Mouse (Mus musculus) ES-Bruce4 (cell line): ENCODE measurements at regions not wholly inside any gene's neighbourhood (a gene's known extent, or its start where the extent isn't known, plus 50 kb on each side); places are given as distances from the start of the nearest gene placed in this dataset.
A peak's percentile ranks its signal among the peaks of the same experiment; 100 is the strongest.

Experiments used
- H3K27ac ChIP-seq: 2 replicates; pipeline ENCODE4 v1.5.1; 2012; ENCODE audit warnings: low read length, inconsistent platforms; ENCODE audit not compliant: insufficient read depth
- H3K27me3 ChIP-seq: 2 replicates; pipeline ENCODE4 v1.6.1; 2012; ENCODE audit warnings: mild to moderate bottlenecking, low read length, inconsistent platforms; ENCODE audit not compliant: control insufficient read depth, poor library complexity, insufficient read depth, severe bottlenecking
- H3K36me3 ChIP-seq: 2 replicates; pipeline ENCODE4 v1.6.1; 2012; ENCODE audit warnings: inconsistent platforms, mild to moderate bottlenecking, low read length, moderate library complexity; ENCODE audit not compliant: control insufficient read depth, poor library complexity, insufficient read depth, severe bottlenecking
- H3K4me1 ChIP-seq: one replicate; pipeline ENCODE4 v1.8.1; 2011; ENCODE audit warnings: low read length; ENCODE audit not compliant: control insufficient read depth, insufficient read depth
- H3K4me3 ChIP-seq: 2 replicates; pipeline ENCODE4 v1.5.1; 2011; ENCODE audit warnings: low read depth, mild to moderate bottlenecking, low read length
- H3K9ac ChIP-seq: 2 replicates; pipeline ENCODE4 v1.6.1; 2012; ENCODE audit warnings: low read depth, mild to moderate bottlenecking, inconsistent platforms; ENCODE audit not compliant: poor library complexity, severe bottlenecking
- H3K9me3 ChIP-seq: replicated peaks from 2 replicates; pipeline ENCODE4 v1.6.1; 2012; ENCODE audit warnings: mild to moderate bottlenecking, low read length, inconsistent platforms; ENCODE audit not compliant: control insufficient read depth, poor library complexity, insufficient read depth, severe bottlenecking
- CTCF ChIP-seq: IDR thresholded peaks from one replicate; pipeline ENCODE4 v1.8.1; 2011; ENCODE audit warnings: low read depth, low read length
- EP300 ChIP-seq: IDR thresholded peaks from 2 replicates; pipeline ENCODE4 v1.6.1; 2011; ENCODE audit warnings: low read depth, low read length; ENCODE audit not compliant: insufficient read depth
- POLR2A ChIP-seq: IDR thresholded peaks from one replicate; pipeline ENCODE4 v1.8.1; 2011; ENCODE audit warnings: low read length; ENCODE audit not compliant: insufficient read depth

- Histone ChIP-seq H3K4me1 (peaks cover 24% of the 10 kb centered on the region), H3K9ac (no peak overlapping the region), H3K4me3 (no peak overlapping the region), H3K9me3 (no peaks in the 10 kb centered on the region; the same call in 1 of the 2 replicates), H3K27ac (no peak overlapping the region), H3K36me3 (no peaks in the 10 kb centered on the region), H3K27me3 (no peaks in the 10 kb centered on the region)
- TF ChIP-seq POLR2A (no peak), EP300 (no peak), CTCF (no peak)
Measured at GRCm38 (mm10) chr9:61263335-61263734, 108.8 kb upstream of the Tle3 start.

- Histone ChIP-seq H3K36me3 (no peaks in the 10 kb centered on the region), H3K27ac (peak overlapping the region; percentile 24; the same call in 1 of the 2 replicates), H3K4me3 (no peak overlapping the region), H3K4me1 (peaks cover 20% of the 10 kb centered on the region), H3K27me3 (no peaks in the 10 kb centered on the region), H3K9ac (no peak overlapping the region), H3K9me3 (no peaks in the 10 kb centered on the region; the same call in 1 of the 2 replicates)
- TF ChIP-seq EP300 (no peak), CTCF (no peak), POLR2A (no peak)
Measured at GRCm38 (mm10) chr9:61265466-61265865, 106.7 kb upstream of the Tle3 start.

GRCm38 (mm10) chr9:61266992-61267391, 105.2 kb upstream of the Tle3 start:
- TF ChIP-seq POLR2A: no peak
- TF ChIP-seq CTCF: no peak
- no peak for TF ChIP-seq EP300
- H3K9ac ChIP-seq: no peak overlapping the region
- H3K27ac ChIP-seq: peak overlapping the region; percentile 88
- H3K4me1 ChIP-seq: peaks cover 21% of the 10 kb centered on the region
- H3K36me3 ChIP-seq: no peaks in the 10 kb centered on the region
- no peak overlapping the region for H3K4me3 ChIP-seq
- H3K27me3 ChIP-seq: no peaks in the 10 kb centered on the region
- no peaks in the 10 kb centered on the region; the same call in 1 of the 2 replicates for H3K9me3 ChIP-seq

GRCm38 (mm10) chr9:61267541-61267940, 104.6 kb upstream of the Tle3 start:
- TF ChIP-seq CTCF (no peak), EP300 (peak; percentile 75; the same call in 1 of the 2 replicates)
- Histone ChIP-seq H3K27ac (peak overlapping the region; percentile 88), H3K9me3 (no peaks in the 10 kb centered on the region; the same call in 1 of the 2 replicates), H3K36me3 (no peaks in the 10 kb centered on the region), H3K9ac (no peak overlapping the region), H3K4me3 (no peak overlapping the region), H3K4me1 (peaks cover 21% of the 10 kb centered on the region), H3K27me3 (no peaks in the 10 kb centered on the region)

GRCm38 (mm10) chr9:61268162-61268561, 104.0 kb upstream of the Tle3 start:
- peak overlapping the region; percentile 88 for H3K27ac ChIP-seq
- no peaks in the 10 kb centered on the region; the same call in 1 of the 2 replicates for H3K9me3 ChIP-seq
- no peaks in the 10 kb centered on the region for H3K27me3 ChIP-seq
- TF ChIP-seq POLR2A (no peak), CTCF (no peak), EP300 (peak; percentile 70)
- H3K9ac ChIP-seq: no peak overlapping the region
- H3K36me3 ChIP-seq: no peaks in the 10 kb centered on the region
- peaks cover 21% of the 10 kb centered on the region for H3K4me1 ChIP-seq
- H3K4me3 ChIP-seq: no peak overlapping the region

- Histone ChIP-seq H3K36me3 (no peaks in the 10 kb centered on the region), H3K4me1 (peaks cover 21% of the 10 kb centered on the region), H3K27me3 (no peaks in the 10 kb centered on the region), H3K9ac (no peak overlapping the region), H3K27ac (peak overlapping the region; percentile 88; the same call in 1 of the 2 replicates), H3K9me3 (no peaks in the 10 kb centered on the region; the same call in 1 of the 2 replicates), H3K4me3 (no peak overlapping the region)
- no peak for TF ChIP-seq EP300
- TF ChIP-seq CTCF: no peak
- no peak for TF ChIP-seq POLR2A
Measured at GRCm38 (mm10) chr9:61268681-61269080, 103.5 kb upstream of the Tle3 start.
